Mouse (Mus musculus) ES-Bruce4 (cell line): ENCODE measurements around the gene Tha1.

Source experiments
- CTCF ChIP-seq: IDR thresholded peaks from one replicate; pipeline ENCODE4 v1.8.1; 2011; ENCODE audit warnings: low read depth, low read length
- POLR2A ChIP-seq: IDR thresholded peaks from one replicate; pipeline ENCODE4 v1.8.1; 2011; ENCODE audit warnings: low read length; ENCODE audit not compliant: insufficient read depth

DNA sequence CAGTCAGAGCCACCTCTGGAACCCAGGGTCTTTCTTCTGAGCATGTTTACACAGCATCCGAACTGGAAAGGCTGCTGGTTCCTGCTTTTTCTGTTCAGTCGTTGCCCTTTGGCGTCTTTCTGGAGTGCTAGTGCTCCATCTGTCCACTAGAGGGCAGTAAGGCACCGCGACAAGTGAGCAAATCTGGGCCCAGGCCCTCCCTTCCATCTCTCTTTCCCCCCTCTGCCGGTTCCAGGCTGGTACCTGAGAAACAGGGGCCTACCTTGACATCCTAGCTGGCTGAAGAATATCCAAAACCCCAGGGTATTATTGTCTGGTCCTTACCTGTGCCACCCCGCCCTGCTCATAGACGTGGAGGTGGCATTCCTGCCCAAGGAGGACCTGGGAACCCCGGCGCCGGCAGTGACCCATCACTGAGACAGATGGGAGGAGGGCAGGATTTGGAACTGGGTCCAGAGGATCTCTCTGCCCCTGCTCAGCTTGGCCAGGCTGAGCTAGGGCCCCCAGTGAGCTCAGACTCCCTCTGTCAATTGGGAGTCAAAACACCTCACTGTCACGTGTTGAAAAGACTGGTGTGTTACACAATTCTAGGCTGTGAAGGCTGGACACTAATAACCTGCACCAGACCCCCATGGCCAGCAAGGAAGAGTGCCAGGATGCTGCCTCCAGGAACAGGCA lies 2.5 kb downstream of the Tha1 start:
- no peak for TF ChIP-seq POLR2A
- peak; percentile 92 for TF ChIP-seq CTCF
